Mouse (Mus musculus) right cerebral cortex, postnatal 14 days (tissue): ENCODE measurements around the gene Teddm2.
"Not testable (repeated sequence)": the region's sequence is repeated elsewhere in the genome, so short reads cannot be mapped to it uniquely, and the experiment has no call there.

Source experiments
- DNase-seq: peaks from one replicate; pipeline ENCODE4 v3.0.0; 2022

Gene Teddm2

GRCm38 (mm10) chr1:153903006-153903405, 3.0 kb upstream of the Teddm2 start:
- DNase-seq, result no peak

- DNase-seq, result no peak
These were observed 1.1 kb upstream of the Teddm2 start for GRCm38 (mm10) chr1:153900860-153901730.

DNA sequence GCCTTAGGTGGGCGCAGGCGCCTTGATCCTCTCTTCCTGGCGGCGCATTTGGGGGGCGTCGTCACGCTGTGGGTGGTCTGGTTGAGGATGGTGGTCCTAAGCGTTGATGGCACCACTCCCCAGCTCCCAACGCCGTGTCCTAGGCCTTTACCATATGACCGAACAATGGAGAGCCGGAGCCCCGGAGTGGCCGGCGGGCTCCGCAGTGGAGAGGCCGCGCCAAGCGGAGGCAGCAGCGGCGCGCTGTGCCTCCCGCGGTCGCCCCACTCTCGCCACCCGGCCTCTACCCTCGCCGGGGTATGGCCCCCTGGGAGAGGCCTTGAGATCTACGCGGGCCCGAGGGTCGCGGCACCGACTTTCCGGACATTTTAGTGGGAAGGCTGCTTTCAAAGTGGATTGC, 353 bp upstream of the Teddm2 start:
- DNase-seq, result no peak

- no peak for DNase-seq
These were observed 868 bp downstream of the Teddm2 start for GRCm38 (mm10) chr1:153898989-153899730.

DNA sequence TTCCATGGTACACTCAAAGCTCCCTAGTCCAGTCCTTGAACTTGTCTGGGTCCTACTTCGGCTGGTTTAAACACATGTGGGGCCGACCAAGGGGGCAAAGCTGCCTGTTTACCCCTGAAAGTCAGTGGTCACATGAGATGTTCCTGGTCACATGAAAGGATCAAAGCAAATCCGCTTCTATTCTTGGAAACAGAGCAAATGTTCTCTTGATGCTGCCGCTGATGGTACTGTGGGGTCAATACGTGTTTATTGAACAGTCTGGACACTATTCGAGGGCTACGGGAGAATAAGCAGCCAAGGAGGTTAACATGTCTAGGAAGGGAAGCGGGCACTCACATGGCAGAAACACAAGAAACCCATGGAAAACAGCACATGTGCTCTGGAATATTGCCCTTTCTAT, 2.8 kb downstream of the Teddm2 start:
- no peak for DNase-seq

DNA sequence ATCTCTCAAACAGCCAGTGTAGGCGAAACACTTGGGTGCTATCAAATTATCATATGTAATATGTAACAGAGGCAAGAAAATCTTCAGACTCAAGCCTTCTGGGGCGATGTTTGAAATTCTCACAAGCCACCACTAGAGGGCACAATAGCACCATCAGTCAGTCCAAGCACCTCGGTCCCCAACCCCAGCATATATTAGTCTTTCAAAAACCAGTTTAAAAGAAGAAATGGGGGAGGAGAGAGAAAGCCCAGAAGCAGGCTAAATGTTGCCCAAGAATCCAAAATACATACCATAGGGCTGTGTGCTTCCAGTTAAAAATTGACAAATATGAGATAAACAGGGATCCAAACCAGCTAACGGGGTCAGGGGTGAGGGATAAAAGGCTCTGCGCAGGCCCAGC, 5.0 kb downstream of the Teddm2 start:
- DNase-seq, result peak; percentile 76

DNA sequence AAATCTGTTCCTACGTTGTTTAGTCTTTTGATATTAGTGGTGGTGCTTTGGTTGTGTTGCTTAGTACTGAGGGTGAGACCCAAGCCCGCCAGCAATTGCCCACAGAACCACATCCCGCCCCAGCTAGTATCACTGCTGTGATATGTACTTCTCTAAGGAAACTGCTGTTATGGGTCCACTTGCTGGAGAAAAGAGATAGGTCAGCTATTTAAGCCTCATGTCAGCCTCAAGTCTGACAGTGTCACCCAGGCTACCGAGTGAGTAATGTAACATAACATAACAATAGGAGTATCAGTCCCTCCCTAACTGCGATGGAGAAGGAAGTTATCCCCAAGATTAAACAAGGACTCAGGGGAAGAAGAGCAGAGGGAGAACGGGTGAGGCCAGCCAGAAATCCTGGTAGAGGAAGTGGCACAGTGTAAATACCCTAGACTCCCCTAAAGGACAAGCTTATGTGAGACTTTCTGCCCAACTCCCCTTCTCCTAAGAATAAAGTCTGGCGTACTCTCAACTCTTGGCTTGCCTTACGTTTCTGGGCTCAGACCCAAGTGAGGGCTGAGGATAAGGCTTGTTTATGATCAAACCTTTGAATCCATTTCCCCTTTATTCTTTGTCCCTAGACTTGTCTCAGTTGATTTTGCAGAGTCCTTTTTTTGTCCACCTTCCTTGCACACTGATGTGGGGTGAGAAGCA, 5.7 kb downstream of the Teddm2 start:
- DNase-seq, result no peak

- no peak for DNase-seq
These were observed 6.3 kb downstream of the Teddm2 start for GRCm38 (mm10) chr1:153893746-153894145.

GRCm38 (mm10) chr1:153891442-153891841, 8.6 kb downstream of the Teddm2 start, which contains the start of gene Teddm1a:
Gene Teddm1a, plus strand, starts transcription at chr1:153891742.
- no peak for DNase-seq

DNA sequence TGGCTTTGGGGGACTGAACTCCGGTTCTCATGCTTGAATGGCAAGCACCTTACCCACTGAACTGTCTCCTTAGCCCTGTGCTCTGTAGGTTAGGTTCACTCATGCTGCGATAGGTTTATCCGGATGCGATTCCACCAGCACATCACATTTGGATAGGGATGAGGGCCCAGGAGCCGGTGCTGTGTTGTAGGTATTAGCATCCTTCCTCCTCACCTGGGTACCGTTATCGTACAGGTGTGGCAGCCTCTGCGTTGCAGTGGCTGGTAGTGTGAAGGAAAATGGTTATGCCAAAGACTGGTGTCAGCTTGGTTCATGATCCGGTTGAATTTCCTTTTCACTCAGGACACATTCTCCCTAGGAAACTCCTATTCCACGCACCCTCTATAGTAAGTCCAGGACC, 9.9 kb downstream of the Teddm2 start:
- no peak for DNase-seq

DNA sequence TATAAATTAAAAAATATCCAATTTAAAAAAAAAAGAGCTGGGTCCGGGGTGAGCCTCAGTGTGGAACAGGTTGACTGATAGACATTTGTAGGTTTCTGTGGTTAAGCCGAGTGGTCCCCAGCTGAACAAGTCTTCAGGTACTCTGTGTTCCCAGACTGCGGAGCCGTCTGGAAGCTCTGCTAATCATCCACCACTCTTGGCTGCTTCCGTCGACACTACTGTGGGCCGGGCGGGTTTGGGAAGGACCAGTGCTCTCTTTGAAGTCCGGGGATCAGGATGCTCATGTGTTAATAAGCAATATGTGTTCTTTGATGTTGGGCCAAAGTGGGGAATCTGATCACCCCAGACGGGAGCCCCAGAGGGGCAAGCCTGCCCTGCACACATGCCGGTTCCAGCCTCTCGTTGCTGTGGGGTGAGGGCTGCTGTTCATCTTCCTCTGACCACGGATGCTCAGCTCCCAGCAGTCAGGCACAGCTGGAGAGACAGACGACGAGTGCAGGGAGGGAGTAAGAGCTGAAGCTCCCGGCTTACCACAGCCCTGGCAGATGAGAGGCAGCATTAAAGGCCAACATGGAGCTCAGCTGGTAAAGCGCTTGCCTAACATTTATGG, 13.9 kb downstream of the Teddm2 start:
- DNase-seq, result no peak

DNA sequence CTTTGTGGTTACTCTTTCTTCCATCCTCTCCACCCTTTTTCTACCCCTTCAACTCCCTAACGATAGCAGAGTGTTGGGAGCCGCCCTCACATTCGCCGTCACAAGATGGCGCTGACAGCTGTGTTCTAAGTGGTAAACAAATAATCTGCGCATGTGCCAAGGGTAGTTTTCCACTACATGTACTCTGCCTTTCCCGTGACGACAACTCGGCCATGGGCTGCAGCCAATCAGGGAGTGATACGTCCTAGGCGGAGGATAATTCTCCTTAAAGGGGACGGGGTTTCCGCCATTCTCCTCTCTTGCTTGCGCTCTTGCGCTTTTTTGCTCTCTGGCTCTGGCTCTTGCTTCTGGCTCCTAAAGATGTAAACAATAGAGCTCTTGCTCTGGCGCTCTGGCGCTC, 19.6 kb downstream of the Teddm2 start:
- not testable (repeated sequence) for DNase-seq

GRCm38 (mm10) chr1:153874045-153874444, 26.0 kb downstream of the Teddm2 start, which contains the start of gene Teddm1b:
Gene Teddm1b, plus strand, starts transcription at chr1:153874345.
- no peak for DNase-seq

- no peak for DNase-seq
These were observed 44.1 kb downstream of the Teddm2 start for GRCm38 (mm10) chr1:153855946-153856345.

- not testable (repeated sequence) for DNase-seq
These were observed 47.3 kb downstream of the Teddm2 start for GRCm38 (mm10) chr1:153852696-153853095.

DNA sequence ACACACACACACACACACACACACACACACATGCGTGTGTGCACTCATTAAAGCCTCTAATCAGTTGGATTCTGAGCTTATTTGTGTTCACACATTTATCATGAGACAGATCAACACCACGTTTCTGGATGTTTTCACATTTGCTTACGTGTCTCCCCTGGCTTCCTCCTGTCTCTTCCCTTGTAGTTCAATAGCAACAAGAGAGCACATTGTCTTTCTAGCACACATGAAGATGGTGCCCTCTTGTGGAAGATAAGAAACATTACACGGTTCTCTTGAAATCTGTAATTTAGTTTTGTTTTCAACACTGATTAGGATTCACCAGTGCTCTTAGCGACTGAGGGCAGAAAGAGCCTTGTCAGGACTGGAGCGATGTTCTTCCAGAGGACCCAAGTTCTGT, 53.2 kb downstream of the Teddm2 start:
- no peak for DNase-seq

DNA sequence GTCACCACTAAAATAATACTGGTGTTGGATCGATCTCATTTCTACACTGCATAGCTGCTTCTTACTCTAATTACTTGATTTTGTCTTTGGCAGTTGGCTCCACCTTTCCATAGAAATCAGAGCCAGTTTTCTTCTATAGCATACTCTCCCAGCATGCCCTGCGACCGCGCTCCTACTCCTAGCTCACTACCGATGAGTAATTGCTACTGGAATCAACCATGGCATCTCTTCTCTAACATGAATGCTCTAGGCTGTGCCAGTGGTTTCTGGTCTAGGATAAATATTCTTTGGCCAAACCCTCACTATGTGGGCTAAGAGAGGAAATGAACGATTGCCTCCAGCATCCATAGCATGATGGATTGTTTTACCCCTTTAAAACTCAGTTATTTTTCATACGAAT, 53.6 kb downstream of the Teddm2 start:
- DNase-seq, result no peak

GRCm38 (mm10) chr1:153844042-153844441, 56.0 kb downstream of the Teddm2 start, which contains the start of gene Rgsl1:
Gene Rgsl1, minus strand, starts transcription at chr1:153844142.
- DNase-seq, result no peak

- DNase-seq, result no peak
These were observed 57.8 kb downstream of the Teddm2 start for GRCm38 (mm10) chr1:153842121-153842740.

GRCm38 (mm10) chr1:153836036-153836435, 64.0 kb downstream of the Teddm2 start:
- no peak for DNase-seq

GRCm38 (mm10) chr1:153830746-153831145, 69.3 kb downstream of the Teddm2 start:
- DNase-seq, result no peak

DNA sequence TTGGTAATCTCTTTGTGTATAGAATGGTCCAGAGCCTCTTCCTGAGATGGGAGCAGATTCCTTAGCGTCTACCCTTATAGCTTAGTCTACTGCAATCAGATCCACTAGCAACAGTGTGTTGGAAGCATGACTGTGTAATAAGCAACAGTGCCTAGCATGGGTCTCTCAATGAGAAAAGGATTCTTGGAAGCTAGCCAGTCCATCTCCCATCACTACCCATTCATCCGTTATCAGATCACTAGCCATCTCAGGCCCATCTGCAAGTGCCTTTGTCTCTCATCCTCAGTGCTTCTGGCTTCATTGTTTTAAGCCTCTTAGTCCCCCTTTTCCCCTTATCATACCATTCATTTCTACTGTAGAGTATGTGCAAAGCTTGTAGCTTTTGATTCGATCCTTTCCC, 79.8 kb downstream of the Teddm2 start:
- no peak for DNase-seq
